Mouse (Mus musculus): ENCODE measurements around the gene Gdf2.

Gene Gdf2

DNA sequence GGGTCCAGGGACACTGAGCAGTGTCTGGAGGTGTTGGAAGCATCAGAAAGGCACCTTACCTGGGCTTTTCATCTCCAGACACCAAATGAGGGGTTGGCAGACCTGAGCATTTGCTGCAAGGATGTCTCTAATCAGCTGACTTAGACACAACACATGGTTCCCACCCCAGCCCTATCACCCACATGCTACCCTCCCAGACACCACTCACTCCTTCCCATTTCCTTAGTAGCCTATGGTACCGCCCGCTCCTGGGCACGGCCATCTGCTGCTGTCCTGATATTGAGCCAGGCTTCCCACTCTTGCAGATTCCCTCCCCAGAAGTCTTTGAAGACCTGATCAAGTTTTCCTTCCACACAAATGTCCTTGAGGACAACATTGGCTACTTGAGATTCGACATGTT lies 17.3 kb downstream of the Gdf2 start:
- DNase-seq (ENCODE audit: low spot score), result no peak

DNA sequence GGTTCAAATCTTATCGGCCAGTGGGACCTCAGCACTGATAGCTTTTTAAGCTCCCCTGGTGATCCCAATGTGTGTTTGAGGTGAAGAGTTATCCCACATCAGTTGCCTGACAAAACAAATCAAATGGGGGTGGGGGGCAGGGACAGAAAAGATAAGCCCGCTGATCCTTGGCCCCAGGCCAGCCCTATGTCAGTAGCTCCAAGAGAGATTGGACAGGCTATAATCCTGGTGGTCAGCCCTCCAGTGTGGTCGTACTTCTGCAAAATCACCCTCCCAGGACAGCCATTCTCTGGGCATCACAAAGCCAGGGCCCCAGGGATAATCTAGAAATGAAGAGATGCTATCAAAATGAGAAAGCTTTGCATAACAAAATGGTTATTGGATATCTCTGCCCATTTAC lies 18.0 kb downstream of the Gdf2 start:
- no peak for DNase-seq (ENCODE audit: low spot score)

DNA sequence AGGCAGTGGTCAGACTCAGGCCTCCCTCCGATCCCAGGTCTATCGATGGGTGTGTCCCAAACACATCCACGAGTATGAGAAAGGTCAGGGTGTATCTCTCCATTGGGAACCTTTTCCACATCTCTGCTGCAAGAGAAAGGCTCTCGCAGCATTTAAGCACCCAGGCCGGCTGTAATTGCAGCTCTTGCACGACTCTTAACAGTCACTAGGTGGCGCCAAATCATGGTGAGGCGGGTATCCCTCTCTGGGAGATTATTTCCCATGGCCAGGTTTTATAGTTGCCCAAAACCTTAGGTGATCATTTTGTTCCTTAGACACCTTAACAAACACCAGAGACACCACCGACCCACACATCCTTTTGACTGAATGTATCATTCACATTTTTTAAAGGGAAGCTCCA lies 18.5 kb downstream of the Gdf2 start:
- DNase-seq (ENCODE audit: low spot score), result peak; percentile 31

DNA sequence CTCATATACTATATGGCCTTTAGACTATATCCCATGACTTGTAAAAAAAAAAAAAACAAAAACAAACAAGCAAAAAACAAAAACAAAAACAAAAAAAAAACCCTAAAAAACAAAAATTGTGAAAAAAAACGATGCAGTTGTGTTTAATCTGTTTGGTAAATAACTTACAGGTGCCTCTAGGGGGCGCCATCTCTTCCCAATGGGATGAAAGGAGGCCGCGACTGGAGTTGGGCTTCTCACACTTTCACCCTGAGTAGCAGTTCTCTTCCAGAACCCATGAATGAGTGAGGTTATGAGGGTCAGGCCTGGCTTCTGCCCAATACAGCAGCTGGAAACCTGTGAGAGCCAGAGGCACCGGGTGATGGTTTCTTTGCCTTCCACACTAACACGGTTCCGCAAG lies 24.8 kb downstream of the Gdf2 start:
- DNase-seq (ENCODE audit: low spot score), result no peak

DNA sequence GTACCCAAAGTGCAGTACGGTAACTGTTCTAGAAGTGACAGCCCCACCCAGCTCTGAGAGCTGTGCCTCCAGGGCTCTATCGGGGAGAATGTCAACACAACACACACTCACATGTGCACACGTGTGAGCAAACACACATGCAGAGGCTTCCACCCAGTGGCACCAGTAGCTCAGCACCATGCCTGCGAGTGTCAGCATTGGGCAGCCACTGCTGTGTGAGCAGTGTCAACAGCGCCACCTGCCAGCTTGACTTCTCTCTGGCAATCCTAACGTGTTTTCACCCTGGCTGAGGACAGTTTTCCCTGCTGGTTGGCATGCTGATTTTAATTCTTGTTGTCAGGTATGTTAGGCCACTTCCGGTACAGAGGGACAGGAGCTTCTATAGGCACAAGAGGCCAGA lies 31.8 kb downstream of the Gdf2 start:
- DNase-seq (ENCODE audit: low spot score), result no peak

DNA sequence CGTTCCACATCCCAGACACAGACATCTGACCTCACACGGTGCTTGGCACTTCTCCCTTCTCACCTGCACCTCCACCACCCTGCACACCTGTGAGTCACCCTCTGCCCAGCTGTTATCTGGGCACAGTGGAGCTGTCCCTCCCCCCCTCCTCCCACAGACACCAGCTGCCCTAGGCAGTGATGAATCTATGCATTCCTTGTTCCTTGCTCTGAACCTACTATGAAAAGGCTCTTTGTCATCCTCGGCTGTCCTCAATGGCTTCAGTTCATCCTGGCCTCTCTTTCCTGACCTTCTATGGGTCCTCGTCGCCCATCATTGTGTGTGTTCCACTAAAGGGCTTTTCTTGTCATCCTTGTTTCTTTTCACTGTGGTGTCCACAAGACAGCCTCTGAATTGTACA lies 33.9 kb downstream of the Gdf2 start:
- no peak for DNase-seq (ENCODE audit: low spot score)

DNA sequence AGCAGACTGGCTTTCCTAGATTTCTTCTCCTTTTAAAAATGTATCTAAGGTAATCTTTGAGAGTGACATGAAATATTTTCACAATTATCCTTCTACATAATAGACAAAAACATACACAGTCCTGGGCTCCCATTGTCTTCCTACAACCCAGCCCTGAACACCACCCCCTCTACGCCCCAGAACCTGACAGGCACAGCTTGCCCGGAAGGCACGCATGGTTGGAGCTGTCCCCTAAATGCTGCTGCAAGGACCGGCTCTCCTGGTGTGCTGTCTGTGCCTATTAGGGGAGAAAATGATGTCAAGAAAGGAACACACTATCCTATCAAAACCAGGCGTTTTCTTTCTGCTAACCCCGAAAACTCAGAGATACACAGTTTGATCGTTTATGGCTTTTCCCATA lies 36.9 kb downstream of the Gdf2 start:
- no peak for DNase-seq (ENCODE audit: low spot score)

DNA sequence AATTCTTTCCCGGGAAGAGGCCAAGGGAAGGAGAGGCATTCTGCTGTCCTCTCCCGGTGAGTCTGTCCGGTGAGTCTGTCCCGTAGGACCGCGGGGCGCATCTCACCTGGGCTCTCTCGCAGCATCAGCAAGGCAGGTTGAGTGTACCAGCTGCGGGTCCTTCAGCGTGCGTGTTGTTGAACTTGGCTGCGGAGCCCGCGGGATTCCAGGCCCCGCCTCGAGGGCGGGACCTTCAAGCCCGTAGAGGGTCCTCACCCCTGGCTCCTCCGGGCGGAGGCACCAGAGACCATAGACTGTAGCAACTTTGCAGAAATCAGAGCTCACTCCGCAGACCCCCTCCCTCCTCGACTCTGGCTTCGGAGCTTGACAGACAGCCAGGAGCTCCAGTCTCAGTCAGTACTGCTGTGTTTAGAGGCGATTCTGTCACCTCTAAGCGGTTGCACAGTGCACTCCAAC lies 37.8 kb downstream of the Gdf2 start, which contains the start of gene Zfp488:
Gene Zfp488, minus strand, starts transcription at position 161 of the 456 bp plus-strand sequence.
- no peak for DNase-seq (ENCODE audit: low spot score)

DNA sequence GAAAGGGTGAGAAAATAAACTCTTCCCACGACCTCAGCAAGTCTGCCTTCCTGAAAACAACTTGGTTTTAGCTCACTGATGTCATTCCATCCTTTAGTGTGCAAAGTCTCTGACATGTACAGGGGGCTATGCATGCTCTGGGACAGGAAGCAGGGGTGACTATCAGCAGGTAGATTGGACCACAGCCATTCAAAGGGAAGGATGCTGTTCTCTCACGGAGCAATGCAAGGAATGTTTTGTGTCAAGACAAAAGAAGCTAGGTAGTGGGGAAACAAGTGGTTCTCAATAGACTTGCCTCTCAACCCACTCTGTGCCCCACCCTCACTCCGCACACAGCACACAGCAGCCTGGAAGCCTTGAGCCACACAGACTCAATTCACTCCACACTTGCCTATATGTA lies 48.4 kb downstream of the Gdf2 start:
- no peak for DNase-seq (ENCODE audit: low spot score)

DNA sequence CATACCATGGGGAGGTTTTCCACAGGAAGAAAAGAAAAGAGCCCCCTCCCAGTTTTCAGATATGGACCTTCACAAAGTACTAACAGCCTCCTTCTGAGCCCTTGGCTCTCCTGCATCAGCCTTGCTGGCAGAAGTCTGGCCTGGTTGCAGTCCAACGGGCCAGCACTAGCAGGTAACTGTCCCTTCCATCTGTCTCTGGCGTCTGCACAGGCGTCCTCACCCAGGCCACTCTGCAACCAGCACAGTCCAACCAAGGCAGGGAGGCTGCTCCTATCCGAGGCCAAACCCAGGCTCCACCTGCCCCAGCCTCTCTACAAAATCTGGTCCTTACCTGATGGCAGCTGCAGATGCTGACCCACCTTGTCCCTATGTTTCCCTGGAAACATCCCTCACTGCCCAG lies 51.1 kb downstream of the Gdf2 start:
- DNase-seq (ENCODE audit: low spot score), result no peak

DNA sequence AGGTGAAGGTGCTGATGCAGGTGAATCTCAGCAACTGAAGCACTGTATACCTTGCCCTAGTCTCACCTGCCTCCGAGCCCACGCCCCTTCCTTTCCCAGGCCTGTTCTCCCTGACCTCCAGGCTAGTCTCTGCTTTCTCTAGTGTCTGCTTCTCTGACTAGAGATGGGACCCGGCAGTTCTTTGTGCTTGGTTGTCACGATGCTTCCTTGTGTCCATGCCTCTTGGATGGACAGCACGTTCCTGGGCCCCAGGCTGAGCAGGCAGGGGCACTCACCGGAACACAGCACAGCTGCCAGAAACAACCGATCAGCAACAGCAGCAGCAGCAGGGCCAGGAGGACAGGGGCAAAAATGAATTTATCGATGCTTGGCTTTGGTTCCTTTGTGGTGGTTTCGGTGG lies 52.2 kb downstream of the Gdf2 start:
- no peak for DNase-seq (ENCODE audit: low spot score)

DNA sequence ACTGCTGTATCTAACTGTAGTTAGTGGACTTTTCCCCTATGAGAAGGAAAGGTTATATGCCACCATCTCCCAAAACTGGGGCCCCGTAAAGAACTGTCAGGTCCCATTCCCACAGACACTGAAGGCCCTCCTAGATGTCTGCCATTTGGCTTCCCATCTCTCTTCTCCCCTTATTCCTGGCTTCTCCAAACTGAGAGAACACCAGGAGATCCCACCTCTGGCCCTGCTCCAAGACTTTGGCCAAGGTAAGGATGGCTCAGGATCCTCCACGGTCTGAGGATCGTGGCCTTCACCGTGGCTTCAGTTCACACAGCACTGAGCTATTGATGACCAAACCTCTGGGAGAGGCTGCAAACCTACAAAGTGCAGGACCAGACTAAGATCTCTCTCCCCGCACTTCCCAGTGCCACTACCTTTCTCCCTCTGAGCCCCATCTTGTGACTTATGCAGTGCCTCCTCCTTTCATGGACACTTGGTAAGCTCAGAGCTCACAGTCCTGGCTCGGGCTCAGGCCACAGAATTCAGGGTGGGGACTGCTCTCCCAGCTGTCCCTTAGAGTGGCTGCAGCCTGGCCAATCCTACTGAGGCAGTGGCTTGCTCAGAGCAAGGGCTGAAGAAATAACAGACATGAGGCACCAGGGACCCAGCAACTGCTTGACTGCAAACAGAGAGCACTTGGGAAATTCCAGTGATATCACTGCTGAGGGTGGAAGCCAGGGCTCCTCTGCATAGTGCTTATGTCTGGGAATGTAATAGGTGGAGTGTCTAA lies 52.9 kb downstream of the Gdf2 start:
- no peak for DNase-seq (ENCODE audit: low spot score)

All from layer of hippocampus, adult 9-10 months (tissue).